22 mouse cellular contexts compared by ENCODE assay signal in the genomic region with DNA sequence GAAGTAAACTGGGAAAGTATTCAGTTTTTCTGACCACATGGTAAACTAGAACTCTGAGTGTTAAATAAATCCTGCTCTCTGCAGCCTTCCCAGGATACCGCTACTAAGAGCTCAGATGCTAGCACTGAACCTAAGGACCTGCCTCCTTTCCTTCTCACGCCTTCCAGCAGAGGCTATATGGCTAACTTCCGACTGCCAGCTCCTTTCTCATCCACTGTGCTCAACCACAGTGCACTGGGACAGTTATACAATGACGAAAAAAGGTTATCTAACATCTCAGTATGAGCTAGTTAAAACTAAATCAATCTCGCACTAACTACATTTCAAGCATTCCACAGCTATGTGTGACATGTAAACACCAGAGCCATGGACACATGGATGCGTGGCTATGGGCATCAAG. TPM values are rescaled to one million over a fixed set of nuclear protein-coding genes. Genes with fewer than 3 reads are reported as not detected.
DNase-seq lines count a peak whose midpoint lies in the region; ATAC-seq and TF ChIP-seq lines count a peak whose summit lies in the region.
"Had no signal": no experiment of that assay in that cellular context is flagged by ENCODE, and none has a peak within 500 bp of the region (broad histone marks: within the 10 kb centered on the region; RNA-seq: fewer than 3 reads in every experiment).

No protein-coding gene starts in this region.

- no peak for TF ChIP-seq POLR2A in lung, adult 2 months (IDR thresholded peaks at IDR 0.05; ENCODE audit: borderline replicate concordance, extremely low read depth, low read depth, low read length)

- no peaks in the 10 kb centered on the region for H3K36me3 ChIP-seq in lung, embryonic 14.5 days (ENCODE audit: insufficient read depth)
- no peaks in the 10 kb centered on the region for H3K36me3 ChIP-seq in lung, embryonic 15.5 days
- H3K36me3 ChIP-seq in lung, embryonic 16.5 days (ENCODE audit: control insufficient read depth, insufficient read depth, low read length) = no peaks in the 10 kb centered on the region
- no peaks in the 10 kb centered on the region for H3K36me3 ChIP-seq in lung, postnatal 0 days (ENCODE audit: insufficient read depth, low read length)
- H3K36me3 ChIP-seq: G1E had no signal

- H3K4me2 ChIP-seq in lung, embryonic 14.5 days = no peak overlapping the region
- H3K4me2 ChIP-seq in lung, embryonic 15.5 days = no peak overlapping the region
- no peak overlapping the region for H3K4me2 ChIP-seq in lung, embryonic 16.5 days (ENCODE audit: low read depth, low read length)
- no peak overlapping the region for H3K4me2 ChIP-seq in lung, postnatal 0 days (replicated peaks; ENCODE audit: low read depth, low read length)

- no peak overlapping the region for H3K9ac ChIP-seq in lung, embryonic 14.5 days
- no peak overlapping the region for H3K9ac ChIP-seq in lung, embryonic 15.5 days
- no peak overlapping the region for H3K9ac ChIP-seq in lung, embryonic 16.5 days (ENCODE audit: low read length)
- H3K9ac ChIP-seq in lung, postnatal 0 days (replicated peaks; ENCODE audit: low read depth) = no peak overlapping the region

- no peak for TF ChIP-seq EP300 in lung, postnatal 0 days (IDR thresholded peaks at IDR 0.05)

- DNase-seq in lung, embryonic 14.5 days = peak; percentile 54
- no peak for DNase-seq in lung, postnatal 4 days
- DNase-seq in lung, postnatal 36 days = no peak
- no peak for DNase-seq in lung, postnatal 14 days
- DNase-seq in lung, postnatal 0 days (ENCODE audit: low spot score) = peak; percentile 13
- no peak for DNase-seq in lung, adult 2 months
- DNase-seq: adrenal gland, adult 2 months; adrenal gland, adult 8-10 months; adrenal gland, postnatal 10 days; adrenal gland, postnatal 14 days; adrenal gland, postnatal 25 days; adrenal gland, postnatal 36 days; B cell, adult 2 months; cerebellum, adult 11 months; cerebellum, adult 11-12 months had no signal

- no peak overlapping the region for H3K4me3 ChIP-seq in lung, embryonic 14.5 days (ENCODE audit: low read depth, low read length)
- H3K4me3 ChIP-seq in lung, embryonic 15.5 days = no peak overlapping the region
- no peak overlapping the region for H3K4me3 ChIP-seq in lung, embryonic 16.5 days (ENCODE audit: low read length)
- H3K4me3 ChIP-seq in lung, postnatal 0 days (ENCODE audit: low read depth, low read length) = no peak overlapping the region
- H3K4me3 ChIP-seq in lung, adult 2 months (replicated peaks; ENCODE audit: extremely low read depth, low read depth, low read length) = no peak overlapping the region

- peak; percentile 70 for ATAC-seq in lung, embryonic 14.5 days (ENCODE audit: insufficient read depth)
- peak; percentile 37; the same call in 1 of the 2 replicates for ATAC-seq in lung, embryonic 15.5 days (ENCODE audit: borderline replicate concordance, extremely low read depth, low FRiP score, low TSS enrichment)
- ATAC-seq in lung, embryonic 16.5 days (ENCODE audit: low read depth) = peak; percentile 39; the same call in 1 of the 2 replicates
- ATAC-seq in lung, postnatal 0 days = no peak
- ATAC-seq: activated CD4-positive, CD25-positive, alpha-beta regulatory T cell, adult 4 months; CD4-positive, CD25-positive, alpha-beta regulatory T cell, adult 4 months; Patski had no signal

- H3K27me3 ChIP-seq in lung, embryonic 14.5 days (ENCODE audit: insufficient read depth, low read length) = no peaks in the 10 kb centered on the region
- no peaks in the 10 kb centered on the region for H3K27me3 ChIP-seq in lung, embryonic 15.5 days
- H3K27me3 ChIP-seq in lung, embryonic 16.5 days (ENCODE audit: control insufficient read depth, insufficient read depth, low read depth, low read length) = no peaks in the 10 kb centered on the region
- no peaks in the 10 kb centered on the region for H3K27me3 ChIP-seq in lung, postnatal 0 days (replicated peaks; ENCODE audit: insufficient read depth, low read length)
- H3K27me3 ChIP-seq: CH12.LX, Patski had no signal

- no peak for TF ChIP-seq CTCF in lung, embryonic 14.5 days (IDR thresholded peaks at IDR 0.05; ENCODE audit: low read depth)
- no peak for TF ChIP-seq CTCF in lung, postnatal 0 days (IDR thresholded peaks at IDR 0.05)
- no peak for TF ChIP-seq CTCF in lung, adult 2 months (IDR thresholded peaks at IDR 0.05; ENCODE audit: insufficient read depth, low read length)

- H3K27ac ChIP-seq in lung, embryonic 14.5 days (ENCODE audit: low read depth) = no peak overlapping the region
- no peak overlapping the region for H3K27ac ChIP-seq in lung, embryonic 15.5 days
- H3K27ac ChIP-seq in lung, embryonic 16.5 days (ENCODE audit: low read length) = no peak overlapping the region
- H3K27ac ChIP-seq in lung, postnatal 0 days (ENCODE audit: low read length) = no peak overlapping the region

- 17% methylated on average over 6 of the region's 6 CpGs for WGBS in lung, embryonic 14.5 days
- WGBS in lung, embryonic 15.5 days = 22% methylated on average over 6 of the region's 6 CpGs
- WGBS in lung, embryonic 16.5 days = 21% methylated on average over 6 of the region's 6 CpGs
- WGBS in lung, postnatal 0 days = 24% methylated on average over 6 of the region's 6 CpGs
- 38% methylated on average over 6 of the region's 6 CpGs for WGBS in lung, adult 2 months

- no peaks in the 10 kb centered on the region for H3K9me3 ChIP-seq in lung, embryonic 14.5 days (ENCODE audit: low read depth, low read length)
- H3K9me3 ChIP-seq in lung, embryonic 15.5 days = no peaks in the 10 kb centered on the region
- no peaks in the 10 kb centered on the region for H3K9me3 ChIP-seq in lung, embryonic 16.5 days (ENCODE audit: control insufficient read depth, low read length)
- H3K9me3 ChIP-seq in lung, postnatal 0 days (ENCODE audit: low read length) = no peaks in the 10 kb centered on the region
- H3K9me3 ChIP-seq: G1E had no signal

- peaks cover 6% of the 10 kb centered on the region; the same call in 1 of the 2 replicates for H3K4me1 ChIP-seq in lung, embryonic 14.5 days (ENCODE audit: insufficient read depth)
- H3K4me1 ChIP-seq in lung, embryonic 15.5 days = peaks cover 19% of the 10 kb centered on the region
- H3K4me1 ChIP-seq in lung, embryonic 16.5 days (replicated peaks; ENCODE audit: control insufficient read depth, insufficient read depth, low read length) = peaks cover 9% of the 10 kb centered on the region
- no peaks in the 10 kb centered on the region for H3K4me1 ChIP-seq in lung, postnatal 0 days (ENCODE audit: insufficient read depth, low read depth, low read length)
- no peaks in the 10 kb centered on the region; the same call in 1 of the 2 replicates for H3K4me1 ChIP-seq in lung, adult 2 months (ENCODE audit: control insufficient read depth, insufficient read depth, low read length)

RNA-seq across cellular contexts. Expression of gene Ccdc162, which starts 41.2 kb away (rescaled TPM):
- polyA plus RNA-seq in lung, embryonic 14.5 days (2014; fragmentation: Nextera tagmentation; extraction: Ambion mirVana) = 0.20 and 0.32 TPM in 2 replicates
- 0.25 and 0.77 TPM in 2 replicates for polyA plus RNA-seq in lung, embryonic 15.5 days (2015; fragmentation: Nextera tagmentation; extraction: Ambion mirVana)
- 1.3 and 1.9 TPM in 2 replicates for polyA plus RNA-seq in lung, embryonic 16.5 days (2015; fragmentation: Nextera tagmentation; extraction: Ambion mirVana)
- 2.2 and 3.0 TPM in 2 replicates for polyA plus RNA-seq in lung, postnatal 0 days (2015; fragmentation: Nextera tagmentation; extraction: Ambion mirVana)
- 6.2 and 8.5 TPM in 2 replicates for polyA plus RNA-seq in lung, adult 2 months (2012; rRNA removed)
- polyA plus RNA-seq: G1E had no signal

Comparison
In these comparisons a context has a peak if more than half of its experiments do, and no peak if none do; other contexts are left out.
1. DNase-seq: peak in lung, embryonic 14.5 days (single experiment) and lung, postnatal 0 days (single experiment); none in lung, postnatal 4 days (0 of 2), lung, postnatal 36 days (single experiment), lung, postnatal 14 days (single experiment) and lung, adult 2 months (single experiment).